Mouse (Mus musculus): ENCODE measurements around the gene Cpa2.

The Cpa2 gene

DNA sequence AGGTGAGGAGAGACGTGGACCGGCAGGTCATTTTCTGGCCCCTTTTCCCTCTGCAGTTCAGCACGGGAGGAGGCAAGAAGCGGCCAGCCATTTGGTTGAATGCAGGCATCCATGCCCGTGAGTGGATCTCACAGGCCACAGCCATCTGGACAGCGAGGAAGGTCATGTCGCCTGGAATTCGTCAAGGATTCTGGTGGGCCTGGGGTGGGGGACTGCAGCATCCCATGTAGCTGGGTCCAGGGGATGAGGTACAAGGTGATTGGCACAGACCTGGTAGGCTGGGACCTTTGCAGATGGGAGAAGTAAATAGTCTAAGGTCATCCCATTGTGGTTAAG lies 39.4 kb downstream of the Cpa2 start:
- no peak for DNase-seq

DNA sequence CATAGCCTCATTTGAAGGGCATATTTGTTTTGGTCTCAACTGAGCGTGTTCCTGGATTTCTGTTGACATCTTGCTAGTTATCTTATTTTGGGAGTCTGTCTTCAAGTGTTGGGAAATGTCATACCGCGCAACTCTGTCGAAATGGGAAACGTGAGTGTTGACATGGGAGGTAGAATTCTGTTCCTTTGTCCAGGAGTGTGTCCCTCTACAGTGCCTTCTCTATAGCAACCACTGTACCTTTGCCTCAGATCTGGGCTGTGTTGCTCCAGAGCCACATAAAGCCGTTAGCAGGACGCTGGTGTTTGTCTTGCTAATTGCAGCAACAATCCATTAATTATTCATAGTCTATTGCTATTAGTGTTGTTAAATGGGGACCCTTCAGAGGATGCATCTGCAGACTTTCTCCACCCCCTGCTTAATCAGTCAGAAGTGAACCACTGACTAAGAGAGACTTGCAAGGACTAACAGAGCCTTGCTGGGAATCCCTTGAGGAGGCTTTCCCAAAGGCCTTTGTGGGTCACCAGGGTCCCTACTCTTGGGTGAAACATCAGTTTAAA lies 45.6 kb downstream of the Cpa2 start:
- no peak for DNase-seq

GRCm38 (mm10) chr6:30589819-30590218 lies 48.4 kb downstream of the Cpa2 start:
- no peak for DNase-seq

GRCm38 (mm10) chr6:30591851-30592404 lies 50.5 kb downstream of the Cpa2 start:
- DNase-seq: no peak

DNA sequence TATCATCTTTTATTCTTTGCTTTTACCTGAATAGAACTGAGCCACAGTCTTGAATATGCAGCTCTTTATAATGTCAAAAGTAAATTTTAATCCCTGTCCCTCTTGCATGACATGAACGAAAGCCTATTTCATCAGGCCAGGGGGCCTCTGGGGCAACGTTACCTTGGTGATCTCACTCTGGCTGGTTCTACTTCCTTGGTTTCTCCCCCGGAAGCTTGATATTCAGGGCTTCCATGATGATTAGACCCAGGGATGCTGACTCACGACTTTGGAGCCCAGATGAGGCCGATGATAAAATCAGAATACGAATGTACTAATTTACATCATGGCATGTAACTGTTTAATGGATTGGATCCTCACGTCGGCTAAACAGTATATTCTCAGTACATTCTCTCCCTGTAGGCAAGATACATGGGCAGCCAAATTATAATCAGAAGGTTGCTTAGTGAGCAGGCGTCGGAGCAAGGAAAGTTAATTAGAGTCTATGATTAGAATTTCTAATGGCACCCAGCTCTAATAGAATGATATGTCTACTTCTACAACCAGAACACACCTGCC lies 51.1 kb downstream of the Cpa2 start:
- DNase-seq: no peak

DNA sequence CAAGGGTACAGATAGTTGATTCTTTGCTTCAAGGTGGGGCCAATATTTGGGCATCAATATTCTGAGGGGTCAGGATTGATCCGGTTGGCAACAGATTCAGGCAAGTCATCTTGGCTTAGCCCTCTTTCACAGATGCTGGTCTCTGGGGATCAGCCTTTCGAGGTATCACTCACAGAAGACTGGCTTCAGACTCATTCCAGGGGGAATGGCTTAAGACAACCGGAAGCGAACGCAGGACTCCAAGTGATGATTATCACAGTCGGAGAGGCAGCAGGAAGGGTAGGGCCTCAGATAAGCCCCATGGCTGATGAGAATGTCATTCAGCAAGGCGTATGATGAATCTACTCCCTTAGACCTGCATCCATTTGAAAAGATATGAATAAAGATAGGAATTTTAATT lies 53.0 kb downstream of the Cpa2 start:
- no peak for DNase-seq

DNA sequence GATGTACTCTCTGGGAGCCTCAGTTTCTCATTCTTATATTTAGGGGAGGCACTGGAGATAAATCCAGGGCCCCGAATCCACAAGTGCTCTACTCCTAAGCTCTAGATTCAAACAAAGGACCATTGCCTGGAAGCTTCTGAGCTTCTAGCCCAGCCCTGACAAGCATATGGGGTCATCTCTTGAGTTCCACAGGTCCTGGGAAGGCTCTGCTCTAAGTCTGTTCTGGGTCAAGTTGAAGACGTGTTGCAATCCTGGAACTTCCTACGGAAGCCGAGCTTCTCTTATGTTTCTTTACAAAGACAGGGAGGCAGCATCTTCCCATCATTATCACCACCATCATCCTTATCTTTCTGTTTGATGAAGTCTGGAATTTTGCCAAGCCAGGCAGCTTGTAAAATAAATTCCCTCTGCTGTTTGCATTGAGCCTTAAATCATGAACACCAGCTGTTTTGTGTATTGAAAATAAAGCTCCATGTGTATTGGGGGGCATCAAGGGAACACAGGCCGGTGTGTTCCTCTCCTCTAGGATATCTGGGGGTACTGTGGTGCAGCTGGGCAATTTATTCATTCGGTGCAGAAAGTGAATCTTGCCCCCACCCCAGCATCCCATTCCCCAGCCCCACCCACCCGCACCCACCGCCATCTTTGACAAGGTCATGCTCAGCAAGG lies 55.0 kb downstream of the Cpa2 start:
- no peak for DNase-seq

DNA sequence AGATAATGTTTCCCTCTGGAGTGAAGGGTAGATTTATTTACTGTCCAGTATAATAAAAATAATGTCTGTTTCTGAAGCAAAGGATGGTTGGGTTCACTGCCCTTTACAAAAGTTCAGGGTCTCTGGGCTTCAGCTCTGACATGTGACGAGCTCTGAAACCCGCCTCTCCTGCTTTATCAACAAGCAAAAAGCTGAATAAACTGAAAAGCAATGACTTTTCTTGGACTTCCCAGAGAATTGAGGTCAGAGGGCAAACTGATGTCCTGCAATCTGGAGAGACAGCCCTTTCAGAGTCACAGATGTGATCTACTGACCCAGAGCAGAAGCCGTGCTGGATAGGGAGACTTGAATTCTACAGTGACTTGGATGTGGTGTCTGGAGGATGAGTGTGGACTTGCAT lies 58.7 kb downstream of the Cpa2 start:
- DNase-seq: no peak

DNA sequence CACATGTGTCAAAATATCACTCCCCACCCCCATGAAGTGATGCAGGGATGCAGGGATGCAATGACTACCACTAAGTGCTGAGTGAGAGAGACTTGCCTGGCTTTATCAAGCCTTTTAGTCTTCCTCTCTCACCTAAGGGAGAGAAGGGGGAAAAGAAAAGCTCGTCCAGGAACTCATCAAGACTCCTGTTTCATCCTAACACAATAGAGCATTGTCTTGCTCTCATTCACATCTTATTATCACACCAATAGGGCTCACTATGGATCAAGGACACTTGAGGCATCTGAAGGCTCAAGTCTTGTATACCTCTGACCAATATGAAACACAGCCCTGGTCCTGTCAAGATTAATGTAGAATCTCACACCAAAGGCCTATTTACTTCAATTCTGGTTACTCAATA lies 59.6 kb downstream of the Cpa2 start:
- DNase-seq: no peak

- DNase-seq: no peak
Measured at GRCm38 (mm10) chr6:30604342-30604867, 63.0 kb downstream of the Cpa2 start.

DNA sequence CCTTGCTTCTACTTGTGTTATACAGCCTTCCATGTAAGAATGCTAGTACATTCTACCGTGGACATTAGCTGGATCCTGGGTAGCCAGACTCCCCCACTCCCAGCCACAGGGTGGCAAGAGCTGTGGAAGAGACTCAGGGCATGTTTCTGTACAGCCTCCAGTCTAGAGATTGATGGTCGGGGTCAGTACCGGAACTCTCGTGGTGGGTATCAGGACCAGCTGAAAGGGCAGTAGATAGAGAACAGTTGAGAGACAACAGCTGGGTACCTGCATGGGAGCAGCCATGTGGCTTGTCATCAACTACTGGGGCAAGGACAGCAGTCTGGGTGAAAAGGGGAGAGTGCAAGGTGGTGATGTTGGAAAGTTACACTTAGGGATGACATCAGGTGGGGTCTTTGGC lies 63.7 kb downstream of the Cpa2 start:
- DNase-seq: no peak

- no peak for DNase-seq
Measured at GRCm38 (mm10) chr6:30605672-30606071, 64.3 kb downstream of the Cpa2 start.

GRCm38 (mm10) chr6:30610710-30611109 lies 69.3 kb downstream of the Cpa2 start, which contains the start of gene Cpa5:
Gene Cpa5 (plus strand): TSS chr6:30611010.
- DNase-seq: no peak

GRCm38 (mm10) chr6:30611212-30611611 lies 69.8 kb downstream of the Cpa2 start:
- no peak for DNase-seq
